Mouse (Mus musculus): ENCODE measurements around the gene Ncln. TPM values are rescaled to one million over a fixed set of nuclear protein-coding genes. Genes with fewer than 3 reads are reported as not detected.
"Not testable (repeated sequence)": the region's sequence is repeated elsewhere in the genome, so short reads cannot be mapped to it uniquely, and the experiment has no call there.

The Ncln gene
- polyA plus RNA-seq, 1 experiment from 2014 or later: 61.3 TPM

GRCm38 (mm10) chr10:81454106-81454505 is 42.1 kb downstream of the Ncln start:
- Histone ChIP-seq H3K27ac (ENCODE audit: low read length) (no peak overlapping the region), H3K9me3 (replicated peaks; ENCODE audit: control insufficient read depth, low read length, poor library complexity, severe bottlenecking) (no peaks in the 10 kb centered on the region), H3K4me3 (ENCODE audit: low read depth, low read length) (no peak overlapping the region), H3K36me3 (ENCODE audit: control insufficient read depth, insufficient read depth, low read length) (no peaks in the 10 kb centered on the region), H3K27me3 (ENCODE audit: control insufficient read depth, insufficient read depth, low read depth, low read length) (peaks cover 53% of the 10 kb centered on the region), H3K9ac (ENCODE audit: low read depth, low read length) (no peak overlapping the region), H3K4me1 (ENCODE audit: control insufficient read depth, insufficient read depth, low read length) (no peaks in the 10 kb centered on the region), H3K4me2 (ENCODE audit: low read length) (no peak overlapping the region)
- no peak for ATAC-seq
- WGBS: 74% methylated on average over 2 of the region's 2 CpGs

GRCm38 (mm10) chr10:81452947-81453288 is 43.3 kb downstream of the Ncln start:
- Histone ChIP-seq H3K4me2 (ENCODE audit: low read length) (no peak overlapping the region), H3K9ac (ENCODE audit: low read depth, low read length) (no peak overlapping the region), H3K27me3 (ENCODE audit: control insufficient read depth, insufficient read depth, low read depth, low read length) (peaks cover 56% of the 10 kb centered on the region), H3K36me3 (ENCODE audit: control insufficient read depth, insufficient read depth, low read length) (no peaks in the 10 kb centered on the region), H3K27ac (ENCODE audit: low read length) (no peak overlapping the region), H3K9me3 (replicated peaks; ENCODE audit: control insufficient read depth, low read length, poor library complexity, severe bottlenecking) (no peaks in the 10 kb centered on the region), H3K4me3 (ENCODE audit: low read depth, low read length) (no peak overlapping the region), H3K4me1 (ENCODE audit: control insufficient read depth, insufficient read depth, low read length) (no peaks in the 10 kb centered on the region)
- 6% methylated on average over 14 of the region's 14 CpGs for WGBS
- ATAC-seq: no peak

- Histone ChIP-seq H3K9me3 (replicated peaks; ENCODE audit: control insufficient read depth, low read length, poor library complexity, severe bottlenecking) (no peaks in the 10 kb centered on the region), H3K27me3 (ENCODE audit: control insufficient read depth, insufficient read depth, low read depth, low read length) (peaks cover 56% of the 10 kb centered on the region), H3K4me3 (ENCODE audit: low read depth, low read length) (no peak overlapping the region), H3K4me2 (ENCODE audit: low read length) (no peak overlapping the region), H3K36me3 (ENCODE audit: control insufficient read depth, insufficient read depth, low read length) (no peaks in the 10 kb centered on the region), H3K27ac (ENCODE audit: low read length) (no peak overlapping the region), H3K4me1 (ENCODE audit: control insufficient read depth, insufficient read depth, low read length) (no peaks in the 10 kb centered on the region), H3K9ac (ENCODE audit: low read depth, low read length) (0 out of 2 replicates have a peak overlapping the region, but pooled peaks have one; percentile 34)
- ATAC-seq: no peak
- WGBS: 8% methylated on average over 36 of the region's 36 CpGs
Observed at GRCm38 (mm10) chr10:81452237-81452946, 43.8 kb downstream of the Ncln start.

GRCm38 (mm10) chr10:81451365-81451745 is 44.8 kb downstream of the Ncln start:
- Histone ChIP-seq H3K36me3 (ENCODE audit: control insufficient read depth, insufficient read depth, low read length) (no peaks in the 10 kb centered on the region), H3K9ac (ENCODE audit: low read depth, low read length) (0 out of 2 replicates have a peak overlapping the region, but pooled peaks have one; percentile 25), H3K4me1 (ENCODE audit: control insufficient read depth, insufficient read depth, low read length) (no peaks in the 10 kb centered on the region), H3K9me3 (replicated peaks; ENCODE audit: control insufficient read depth, low read length, poor library complexity, severe bottlenecking) (no peaks in the 10 kb centered on the region), H3K4me3 (ENCODE audit: low read depth, low read length) (no peak overlapping the region), H3K4me2 (ENCODE audit: low read length) (no peak overlapping the region), H3K27me3 (ENCODE audit: control insufficient read depth, insufficient read depth, low read depth, low read length) (peaks cover 53% of the 10 kb centered on the region), H3K27ac (ENCODE audit: low read length) (no peak overlapping the region)
- 69% methylated on average over 6 of the region's 6 CpGs for WGBS
- no peak for ATAC-seq

- no peaks in the 10 kb centered on the region for H3K9me3 ChIP-seq (replicated peaks; ENCODE audit: control insufficient read depth, low read length, poor library complexity, severe bottlenecking)
- no peak overlapping the region for H3K4me2 ChIP-seq (ENCODE audit: low read length)
- no peaks in the 10 kb centered on the region for H3K4me1 ChIP-seq (ENCODE audit: control insufficient read depth, insufficient read depth, low read length)
- peak; percentile 5; the same call in 1 of the 2 replicates for ATAC-seq
- H3K27me3 ChIP-seq (ENCODE audit: control insufficient read depth, insufficient read depth, low read depth, low read length): peaks cover 50% of the 10 kb centered on the region
- 66% methylated on average over 9 of the region's 9 CpGs for WGBS
- H3K9ac ChIP-seq (ENCODE audit: low read depth, low read length): no peak overlapping the region
- H3K4me3 ChIP-seq (ENCODE audit: low read depth, low read length): no peak overlapping the region
- H3K36me3 ChIP-seq (ENCODE audit: control insufficient read depth, insufficient read depth, low read length): no peaks in the 10 kb centered on the region
- no peak overlapping the region for H3K27ac ChIP-seq (ENCODE audit: low read length)
Observed at GRCm38 (mm10) chr10:81450641-81451364, 45.4 kb downstream of the Ncln start.

- WGBS: 4% methylated on average over 7 of the region's 7 CpGs
- ATAC-seq: peak; percentile 66; the same call in 1 of the 2 replicates
Observed at GRCm38 (mm10) chr10:81450140-81450539, 46.1 kb downstream of the Ncln start.

GRCm38 (mm10) chr10:81445516-81445915 is 50.7 kb downstream of the Ncln start:
- not testable (repeated sequence) for H3K9me3 ChIP-seq (replicated peaks; ENCODE audit: control insufficient read depth, low read length, poor library complexity, severe bottlenecking); ATAC-seq; H3K4me1 ChIP-seq (ENCODE audit: control insufficient read depth, insufficient read depth, low read length); H3K27me3 ChIP-seq (ENCODE audit: control insufficient read depth, insufficient read depth, low read depth, low read length); H3K27ac ChIP-seq (ENCODE audit: low read length); H3K4me2 ChIP-seq (ENCODE audit: low read length); H3K36me3 ChIP-seq (ENCODE audit: control insufficient read depth, insufficient read depth, low read length); H3K4me3 ChIP-seq (ENCODE audit: low read depth, low read length); H3K9ac ChIP-seq (ENCODE audit: low read depth, low read length)
- 43% methylated on average over 2 of the region's 2 CpGs for WGBS

More at GRCm38 (mm10) chr10:81450140-81450539, 46.1 kb downstream of the Ncln start:
- Histone ChIP-seq H3K27ac (ENCODE audit: low read length) (no peak overlapping the region), H3K9ac (ENCODE audit: low read depth, low read length) (no peak overlapping the region), H3K9me3 (replicated peaks; ENCODE audit: control insufficient read depth, low read length, poor library complexity, severe bottlenecking) (no peaks in the 10 kb centered on the region), H3K4me2 (ENCODE audit: low read length) (no peak overlapping the region), H3K36me3 (ENCODE audit: control insufficient read depth, insufficient read depth, low read length) (no peaks in the 10 kb centered on the region), H3K4me3 (ENCODE audit: low read depth, low read length) (no peak overlapping the region), H3K4me1 (ENCODE audit: control insufficient read depth, insufficient read depth, low read length) (no peaks in the 10 kb centered on the region), H3K27me3 (ENCODE audit: control insufficient read depth, insufficient read depth, low read depth, low read length) (peaks cover 45% of the 10 kb centered on the region)

- no peak overlapping the region for H3K4me2 ChIP-seq (ENCODE audit: low read length)
- no peaks in the 10 kb centered on the region for H3K9me3 ChIP-seq (replicated peaks; ENCODE audit: control insufficient read depth, low read length, poor library complexity, severe bottlenecking)
- peaks cover 5% of the 10 kb centered on the region for H3K27me3 ChIP-seq (ENCODE audit: control insufficient read depth, insufficient read depth, low read depth, low read length)
- no peak overlapping the region for H3K27ac ChIP-seq (ENCODE audit: low read length)
- no peaks in the 10 kb centered on the region for H3K36me3 ChIP-seq (ENCODE audit: control insufficient read depth, insufficient read depth, low read length)
- H3K4me3 ChIP-seq (ENCODE audit: low read depth, low read length): no peak overlapping the region
- no peak overlapping the region for H3K9ac ChIP-seq (ENCODE audit: low read depth, low read length)
- ATAC-seq: no peak
- H3K4me1 ChIP-seq (ENCODE audit: control insufficient read depth, insufficient read depth, low read length): no peaks in the 10 kb centered on the region
Observed at GRCm38 (mm10) chr10:81441019-81441418, 55.2 kb downstream of the Ncln start.

All from midbrain, embryonic 16.5 days (tissue).